Mouse (Mus musculus) liver, postnatal 0 days (tissue): ENCODE data around the gene Dgcr2. TPM values are rescaled to one million over a fixed set of nuclear protein-coding genes. Genes with fewer than 3 reads are reported as not detected.

Source experiments
- ATAC-seq: fragments of 200-750 bp; cut with Nextera tagmentation; 2 replicates; pipeline ENCODE4 v1.8.0; 2017; ENCODE audit warnings: mild to moderate bottlenecking, moderate library complexity
- DNase-seq: peaks from one replicate; pipeline ENCODE4 v3.0.0-alpha.2; 2016
- H3K27ac ChIP-seq: fragments of 300-500 bp; sonication (generic); 2 replicates; pipeline ENCODE4 v1.5.1; 2014; ENCODE audit warnings: antibody characterized with exemption, moderate library complexity, mild to moderate bottlenecking, low read depth
- H3K27me3 ChIP-seq: fragments of 300-500 bp; sonication (generic); 2 replicates; pipeline ENCODE4 v1.6.1; 2014; ENCODE audit warnings: low read length, control low read depth, mixed read lengths; ENCODE audit not compliant: insufficient read depth
- H3K36me3 ChIP-seq: fragments of 300-500 bp; sonication (generic); replicated peaks from 2 replicates; pipeline ENCODE4 v1.6.1; 2014; ENCODE audit warnings: mild to moderate bottlenecking, control low read depth, low read length, moderate library complexity, mixed read lengths; ENCODE audit not compliant: insufficient read depth
- H3K4me1 ChIP-seq: fragments of 300-500 bp; sonication (generic); 2 replicates; pipeline ENCODE4 v1.6.1; 2014; ENCODE audit warnings: antibody characterized with exemption, mild to moderate bottlenecking, control low read depth; ENCODE audit not compliant: insufficient read depth
- H3K4me2 ChIP-seq: fragments of 300-500 bp; sonication (generic); 2 replicates; pipeline ENCODE4 v1.6.1; 2014; ENCODE audit warnings: low read depth, mild to moderate bottlenecking, low read length, moderate library complexity, mixed read lengths
- H3K4me3 ChIP-seq: fragments of 300-500 bp; sonication (generic); 2 replicates; pipeline ENCODE4 v1.5.1; 2014; ENCODE audit warnings: low read depth, low read length
- H3K9ac ChIP-seq: fragments of 300-500 bp; sonication (generic); replicated peaks from 2 replicates; pipeline ENCODE4 v1.6.1; 2014; ENCODE audit warnings: mild to moderate bottlenecking, moderate library complexity
- H3K9me3 ChIP-seq: fragments of 300-500 bp; sonication (generic); 2 replicates; pipeline ENCODE4 v1.6.1; 2016; ENCODE audit warnings: mild to moderate bottlenecking, control low read depth, low read length, mixed read lengths
- CTCF ChIP-seq: sonication (generic); IDR thresholded peaks from 2 replicates; pipeline ENCODE4 v1.5.1; 2016; ENCODE audit warnings: antibody characterized with exemption, low read depth
- EP300 ChIP-seq: IDR thresholded peaks from 2 replicates; pipeline ENCODE4 v1.6.1; 2016; ENCODE audit warnings: antibody characterized with exemption, low read depth, mild to moderate bottlenecking
- WGBS: fragments of 180-500 bp; shearing (Covaris S2); extraction: QIAGEN DNeasy Blood & Tissue Kit; methylation state at CpG from one replicate; pipeline ENCODE4 v1.1.7; 2014; ENCODE audit not compliant: insufficient replicate concordance; 5-methylcytosine and 5-hydroxymethylcytosine counted together
- polyA plus RNA-seq: library from polyadenylated mRNA; unstranded; fragments of >200 nt; fragmentation: Nextera tagmentation; extraction: Ambion mirVana; gene quantifications from 2 replicates; pipeline ENCODE4 v1.2.1, GENCODE M21; 2015

The Dgcr2 gene
- polyA plus RNA-seq, 1 experiment from 2014 or later = 18.0 TPM

- Histone ChIP-seq H3K27me3 (no peaks in the 10 kb centered on the region), H3K4me2 (no peak overlapping the region), H3K36me3 (no peaks in the 10 kb centered on the region), H3K9me3 (no peaks in the 10 kb centered on the region), H3K9ac (no peak overlapping the region), H3K27ac (no peak overlapping the region), H3K4me3 (no peak overlapping the region), H3K4me1 (peaks cover 8% of the 10 kb centered on the region)
- WGBS = 72% methylated on average over 10 of the region's 10 CpGs
- ATAC-seq = no peak
- TF ChIP-seq CTCF = no peak
- DNase-seq = no peak
Measured at GRCm38 (mm10) chr16:17936776-17937175, 38.4 kb upstream of the Dgcr2 start.

- Histone ChIP-seq H3K27me3 (no peaks in the 10 kb centered on the region), H3K27ac (no peak overlapping the region), H3K4me2 (no peak overlapping the region), H3K9ac (no peak overlapping the region), H3K9me3 (no peaks in the 10 kb centered on the region), H3K4me3 (no peak overlapping the region), H3K36me3 (no peaks in the 10 kb centered on the region), H3K4me1 (peaks cover 8% of the 10 kb centered on the region)
- WGBS = 38% methylated on average over 3 of the region's 3 CpGs
- DNase-seq = peak; percentile 12
- ATAC-seq = no peak
- TF ChIP-seq EP300 (no peak), CTCF (peak; percentile 30; the same call in 1 of the 2 replicates)
Measured at GRCm38 (mm10) chr16:17934445-17934910, 36.1 kb upstream of the Dgcr2 start.

GRCm38 (mm10) chr16:17933594-17934444 lies 35.5 kb upstream of the Dgcr2 start:
- Histone ChIP-seq H3K27ac (0 out of 2 replicates have a peak overlapping the region, but pooled peaks have one; percentile 1), H3K4me1 (peaks cover 5% of the 10 kb centered on the region)
- peak; percentile 30; the same call in 1 of the 2 replicates for ATAC-seq

GRCm38 (mm10) chr16:17931906-17932460 lies 33.6 kb upstream of the Dgcr2 start:
- TF ChIP-seq CTCF = no peak
- no peak for TF ChIP-seq EP300
- no peak overlapping the region for H3K9ac ChIP-seq
- H3K36me3 ChIP-seq = no peaks in the 10 kb centered on the region
- H3K27me3 ChIP-seq = no peaks in the 10 kb centered on the region
- 80% methylated on average over 5 of the region's 5 CpGs for WGBS
- no peak for DNase-seq
- no peak overlapping the region for H3K4me3 ChIP-seq
- no peak overlapping the region for H3K27ac ChIP-seq
- peaks cover 15% of the 10 kb centered on the region for H3K4me1 ChIP-seq
- no peak overlapping the region for H3K4me2 ChIP-seq
- H3K9me3 ChIP-seq = no peaks in the 10 kb centered on the region
- ATAC-seq = no peak

More at GRCm38 (mm10) chr16:17933594-17934444, 35.5 kb upstream of the Dgcr2 start:
- no peaks in the 10 kb centered on the region for H3K36me3 ChIP-seq
- H3K27me3 ChIP-seq = no peaks in the 10 kb centered on the region
- peak; percentile 13 for DNase-seq
- no peaks in the 10 kb centered on the region for H3K9me3 ChIP-seq
- TF ChIP-seq CTCF (no peak), EP300 (peak; percentile 33; the same call in 1 of the 2 replicates)
- H3K9ac ChIP-seq = no peak overlapping the region
- H3K4me2 ChIP-seq = no peak overlapping the region
- no peak overlapping the region for H3K4me3 ChIP-seq
- WGBS = 52% methylated on average over 9 of the region's 9 CpGs

GRCm38 (mm10) chr16:17929631-17930030 lies 31.3 kb upstream of the Dgcr2 start:
- Histone ChIP-seq H3K36me3 (peaks cover 7% of the 10 kb centered on the region; the same call in 1 of the 2 replicates), H3K9ac (no peak overlapping the region), H3K9me3 (no peaks in the 10 kb centered on the region), H3K4me3 (no peak overlapping the region), H3K27me3 (no peaks in the 10 kb centered on the region), H3K4me1 (peaks cover 15% of the 10 kb centered on the region), H3K4me2 (no peak overlapping the region), H3K27ac (no peak overlapping the region)
- 78% methylated on average over 2 of the region's 2 CpGs for WGBS
- TF ChIP-seq EP300 = no peak
- DNase-seq = peak; percentile 11
- no peak for ATAC-seq

- Histone ChIP-seq H3K4me1 (peaks cover 10% of the 10 kb centered on the region), H3K4me3 (no peak overlapping the region), H3K36me3 (peaks cover 7% of the 10 kb centered on the region; the same call in 1 of the 2 replicates), H3K9me3 (no peaks in the 10 kb centered on the region), H3K27ac (no peak overlapping the region), H3K4me2 (no peak overlapping the region), H3K9ac (no peak overlapping the region), H3K27me3 (no peaks in the 10 kb centered on the region)
- 19% methylated on average over 2 of the region's 2 CpGs for WGBS
- ATAC-seq = no peak
- TF ChIP-seq CTCF = no peak
- TF ChIP-seq EP300 = no peak
- peak; percentile 13 for DNase-seq
Measured at GRCm38 (mm10) chr16:17929211-17929610, 30.8 kb upstream of the Dgcr2 start.
